Mouse (Mus musculus): ENCODE results near the gene Hnrnpul1.
A peak's percentile ranks its signal among the peaks of the same experiment; 100 is the strongest.
"Not testable (repeated sequence)": the region's sequence is repeated elsewhere in the genome, so short reads cannot be mapped to it uniquely, and the experiment has no call there.

Hnrnpul1 gene

DNA sequence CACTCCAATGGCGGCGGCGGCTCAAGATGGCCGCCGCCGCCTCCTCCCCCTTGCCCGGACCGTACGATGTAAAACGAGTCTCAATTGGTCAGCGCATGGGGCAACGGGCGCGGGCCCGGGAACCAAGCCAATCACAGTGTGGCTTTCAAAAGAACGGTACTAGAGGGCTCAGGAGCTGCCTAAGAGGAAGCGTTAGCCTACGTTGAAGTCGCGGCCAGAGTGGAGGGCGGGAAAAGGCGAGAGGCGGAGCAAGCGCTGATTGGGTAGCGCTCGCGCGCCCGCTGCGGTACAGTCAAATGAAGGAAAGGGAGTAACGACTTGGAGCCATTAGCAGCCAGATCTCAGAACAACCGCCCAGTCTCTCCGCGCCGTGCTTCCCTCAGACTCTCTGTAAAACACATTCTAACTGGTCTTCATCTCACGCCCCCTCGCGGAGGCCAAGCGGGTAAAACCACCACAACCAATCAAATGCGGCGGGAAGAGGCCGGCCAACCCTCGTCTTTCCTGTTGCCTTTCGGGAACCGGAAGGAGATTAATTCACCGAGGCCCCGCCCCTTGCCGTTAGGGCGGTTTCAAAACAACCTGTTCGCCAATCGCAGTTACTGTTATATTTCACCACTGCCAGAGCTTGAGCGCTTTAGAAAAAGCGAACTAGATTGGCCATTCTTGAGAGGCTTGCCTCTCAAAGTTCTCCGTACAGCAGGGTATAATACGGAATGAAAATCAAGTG lies at the start of gene Hnrnpul1:
Gene Hnrnpul1 (minus strand): TSS at position 20 of the 730 bp plus-strand sequence.
- peak; percentile 99 for DNase-seq

DNA sequence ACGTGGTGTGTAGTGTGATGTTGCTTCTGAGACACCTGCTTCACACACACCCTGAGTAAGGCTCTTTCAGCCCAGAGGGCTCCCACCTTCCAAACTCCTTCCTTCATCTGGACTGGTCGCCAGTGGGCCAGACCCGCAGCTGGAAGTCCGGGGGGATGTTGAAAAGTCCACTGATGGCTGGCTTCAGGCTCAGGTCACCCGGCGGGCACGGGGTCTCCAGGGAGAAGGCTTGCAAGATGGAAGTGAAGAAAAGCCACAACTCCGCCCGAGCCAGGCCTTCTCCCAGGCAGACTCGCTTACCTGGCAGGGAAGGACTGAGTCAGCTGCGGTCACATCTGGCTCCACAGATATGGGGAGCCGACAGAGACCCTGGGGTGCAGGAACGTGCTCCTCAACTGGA lies 48.9 kb upstream of the Hnrnpul1 start:
- no peak for DNase-seq

DNA sequence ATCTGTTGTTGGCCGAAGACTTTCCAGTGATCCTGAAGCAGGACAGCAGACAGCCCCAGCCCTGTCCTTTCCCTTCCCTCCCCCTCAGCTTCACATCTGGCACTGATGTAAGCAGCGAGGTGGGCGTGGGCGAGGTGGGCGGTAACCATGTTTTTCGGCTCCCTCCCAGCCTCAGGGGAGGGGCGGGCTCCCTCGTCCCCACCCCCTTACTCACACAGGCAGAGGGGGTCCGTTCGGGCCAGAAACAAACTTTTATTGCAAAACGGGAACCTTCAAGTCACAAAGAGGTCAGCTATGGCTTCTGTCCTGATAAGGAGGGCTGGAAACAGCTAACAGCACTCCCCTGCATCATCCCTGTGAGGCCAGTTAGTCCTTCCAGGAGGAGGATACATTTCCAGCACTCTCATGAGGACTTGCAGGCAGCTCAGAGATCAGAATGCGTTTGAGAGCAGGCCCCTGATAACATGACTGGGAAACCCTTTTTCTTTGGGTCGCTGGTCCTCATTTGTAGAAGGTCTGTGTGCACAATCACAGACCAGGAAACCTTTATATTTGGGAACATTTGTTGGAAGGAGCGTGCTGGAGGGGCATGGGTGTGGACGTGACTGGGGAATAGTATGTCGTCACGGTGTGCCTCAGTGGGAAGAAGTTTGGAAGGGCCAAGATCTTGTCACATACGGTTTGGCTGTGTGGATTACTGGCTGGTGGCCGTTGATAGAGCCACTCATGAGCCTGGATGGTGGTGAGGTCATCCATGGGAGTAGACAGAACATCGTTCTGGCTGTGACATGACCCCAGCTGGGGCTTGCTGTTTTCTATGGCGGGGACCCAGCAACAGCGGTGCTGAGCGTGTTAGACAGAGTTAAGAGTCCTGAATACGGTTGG lies 47.9 kb upstream of the Hnrnpul1 start:
- no peak for DNase-seq

DNA sequence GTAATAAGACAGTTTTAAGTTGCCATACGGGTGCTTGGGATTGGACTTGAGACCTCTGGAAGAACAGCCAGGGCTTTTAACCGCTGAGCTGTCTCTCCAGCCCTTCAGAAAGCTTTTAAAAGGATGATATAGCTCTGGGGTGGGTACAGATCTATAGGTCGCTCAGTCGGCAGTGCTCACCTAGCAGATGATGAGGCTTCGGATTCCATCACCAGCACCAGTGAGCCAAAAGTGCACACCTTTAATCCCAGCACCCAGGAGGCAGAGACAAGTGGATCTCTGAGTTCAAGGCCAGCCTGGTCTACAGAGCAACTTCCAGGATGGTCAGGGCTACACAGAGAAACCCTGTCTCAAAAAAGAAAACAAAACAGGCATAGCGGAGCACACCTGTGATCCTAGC lies 46.5 kb upstream of the Hnrnpul1 start:
- DNase-seq, result no peak

DNA sequence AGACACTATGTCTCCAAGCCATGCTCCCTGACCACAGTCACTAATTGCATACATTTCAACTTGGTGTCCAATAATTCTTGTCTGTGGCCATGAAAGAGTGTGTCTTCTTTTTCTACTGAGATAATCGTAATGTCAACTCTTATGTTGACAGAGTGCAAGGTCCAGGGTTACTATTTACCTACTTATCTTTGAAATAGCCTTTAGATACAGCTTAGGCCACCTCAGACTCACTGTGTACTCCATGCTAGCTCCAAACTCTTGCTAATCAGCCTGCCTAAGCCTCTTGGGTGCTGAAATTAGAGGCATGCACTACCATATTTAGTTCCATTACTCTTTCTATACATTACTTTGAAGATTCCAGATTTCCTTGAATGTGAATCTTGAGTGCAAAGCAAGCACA lies 44.8 kb upstream of the Hnrnpul1 start:
- no peak for DNase-seq

DNA sequence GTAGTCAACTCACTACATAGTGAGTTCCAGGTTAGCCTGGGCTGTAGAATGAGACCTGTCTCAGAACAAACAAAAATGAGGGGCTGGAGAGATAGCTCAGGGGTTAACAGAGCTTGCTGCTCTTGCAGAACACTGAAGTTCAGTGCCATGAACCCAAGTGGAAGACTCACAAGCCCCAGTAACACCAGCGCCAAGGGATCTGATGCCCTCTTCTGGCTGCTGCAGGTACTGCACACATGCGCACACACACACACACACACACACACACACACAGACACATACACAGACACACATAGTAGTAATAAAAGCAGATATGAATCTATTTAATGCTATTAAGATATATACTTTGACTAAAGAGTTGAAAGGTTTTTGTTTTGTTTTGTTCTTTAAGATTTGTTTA lies 44.0 kb upstream of the Hnrnpul1 start:
- DNase-seq, result no peak

DNA sequence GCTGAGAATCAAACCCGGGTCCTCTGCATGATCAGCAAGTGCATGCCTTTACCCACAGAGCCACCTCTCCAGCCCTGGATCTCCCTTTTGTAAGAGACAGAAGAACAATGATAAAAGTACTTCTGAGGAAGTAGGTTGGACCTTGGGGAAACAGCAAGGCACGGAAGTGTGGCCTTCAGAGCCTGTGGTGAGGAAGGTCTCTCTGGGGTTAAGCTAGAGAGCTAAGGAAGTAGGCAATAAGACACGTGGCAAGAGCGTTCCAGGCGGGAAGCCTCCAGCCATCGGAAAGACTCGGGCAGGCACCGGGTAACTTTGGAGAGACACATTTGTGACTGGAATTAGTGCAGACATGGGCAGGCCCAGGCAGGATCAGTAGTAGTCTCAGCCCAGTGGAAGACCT lies 40.2 kb upstream of the Hnrnpul1 start:
- DNase-seq, result no peak

DNA sequence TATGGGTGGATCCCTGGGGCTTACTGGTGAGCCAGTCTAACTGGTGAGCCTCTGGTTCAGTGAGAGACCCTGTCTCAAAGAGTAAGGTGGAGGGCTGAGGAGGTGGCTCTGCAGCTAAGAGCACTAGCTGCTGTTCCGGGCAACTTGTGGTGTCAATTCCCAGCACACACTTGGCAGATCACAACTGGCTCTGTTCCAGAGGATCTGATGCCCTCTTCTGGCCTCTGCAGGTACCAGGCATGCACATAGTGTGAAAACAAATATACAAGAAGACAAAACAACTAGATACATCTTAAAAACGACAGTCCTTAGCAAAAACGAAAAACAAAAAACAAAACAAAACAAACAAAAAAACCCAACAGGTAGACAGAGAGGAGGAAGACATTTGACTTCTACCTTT lies 39.1 kb upstream of the Hnrnpul1 start:
- DNase-seq, result no peak

DNA sequence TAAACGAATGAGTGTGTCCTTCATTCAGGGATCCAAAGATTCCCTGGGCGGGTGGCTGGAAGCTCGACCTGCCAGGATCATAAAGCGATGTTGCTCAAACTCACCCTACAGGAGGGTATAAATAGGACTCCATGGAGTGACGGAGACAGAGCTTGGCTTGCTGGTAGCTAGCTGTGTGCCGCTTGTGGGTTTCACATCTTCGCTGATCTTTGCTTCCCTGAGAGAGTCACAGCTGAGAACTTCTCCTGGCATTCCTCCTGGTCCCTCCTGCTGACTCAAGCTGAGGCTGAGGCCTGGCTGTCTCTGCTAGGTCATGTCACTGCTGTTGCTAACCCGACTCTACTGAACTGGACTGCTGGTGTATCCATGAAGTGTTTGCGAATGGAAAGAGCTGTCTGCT lies 38.4 kb upstream of the Hnrnpul1 start:
- not testable (repeated sequence) for DNase-seq

DNA sequence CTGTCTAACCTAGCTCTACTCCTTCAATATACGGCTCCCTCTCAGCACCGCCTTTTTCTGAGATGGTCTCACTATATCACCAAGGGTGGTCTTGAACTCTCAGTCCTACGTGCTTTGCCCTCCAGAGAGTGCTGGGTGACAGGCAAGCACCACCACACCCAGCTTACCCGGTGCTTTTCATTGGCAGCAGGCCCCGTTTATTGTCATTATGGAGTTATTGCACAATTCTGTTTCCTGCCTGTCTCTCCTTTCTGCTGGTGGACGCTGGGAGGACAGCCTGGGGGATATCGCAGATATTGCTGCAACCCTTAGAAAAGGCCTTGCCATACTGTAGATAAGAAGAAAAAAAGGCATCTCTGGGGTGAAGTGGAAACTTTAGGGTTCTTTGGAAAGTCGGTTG lies 36.1 kb upstream of the Hnrnpul1 start:
- DNase-seq, result no peak

DNA sequence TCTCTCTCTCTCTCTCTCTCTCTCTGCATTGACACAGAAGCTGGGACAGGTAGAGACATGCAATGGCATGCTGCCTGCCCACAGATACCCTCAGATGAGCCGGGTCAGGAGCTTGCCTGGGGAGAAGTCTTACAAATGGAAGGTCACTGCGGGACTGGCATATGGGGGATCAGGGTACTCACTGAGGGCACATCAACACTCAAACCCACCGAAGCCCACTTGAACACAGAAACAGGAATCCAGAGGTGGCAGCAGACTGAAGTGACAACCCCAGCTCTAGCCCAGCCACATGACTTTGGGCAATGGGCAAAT lies 34.5 kb upstream of the Hnrnpul1 start:
- DNase-seq, result no peak

DNA sequence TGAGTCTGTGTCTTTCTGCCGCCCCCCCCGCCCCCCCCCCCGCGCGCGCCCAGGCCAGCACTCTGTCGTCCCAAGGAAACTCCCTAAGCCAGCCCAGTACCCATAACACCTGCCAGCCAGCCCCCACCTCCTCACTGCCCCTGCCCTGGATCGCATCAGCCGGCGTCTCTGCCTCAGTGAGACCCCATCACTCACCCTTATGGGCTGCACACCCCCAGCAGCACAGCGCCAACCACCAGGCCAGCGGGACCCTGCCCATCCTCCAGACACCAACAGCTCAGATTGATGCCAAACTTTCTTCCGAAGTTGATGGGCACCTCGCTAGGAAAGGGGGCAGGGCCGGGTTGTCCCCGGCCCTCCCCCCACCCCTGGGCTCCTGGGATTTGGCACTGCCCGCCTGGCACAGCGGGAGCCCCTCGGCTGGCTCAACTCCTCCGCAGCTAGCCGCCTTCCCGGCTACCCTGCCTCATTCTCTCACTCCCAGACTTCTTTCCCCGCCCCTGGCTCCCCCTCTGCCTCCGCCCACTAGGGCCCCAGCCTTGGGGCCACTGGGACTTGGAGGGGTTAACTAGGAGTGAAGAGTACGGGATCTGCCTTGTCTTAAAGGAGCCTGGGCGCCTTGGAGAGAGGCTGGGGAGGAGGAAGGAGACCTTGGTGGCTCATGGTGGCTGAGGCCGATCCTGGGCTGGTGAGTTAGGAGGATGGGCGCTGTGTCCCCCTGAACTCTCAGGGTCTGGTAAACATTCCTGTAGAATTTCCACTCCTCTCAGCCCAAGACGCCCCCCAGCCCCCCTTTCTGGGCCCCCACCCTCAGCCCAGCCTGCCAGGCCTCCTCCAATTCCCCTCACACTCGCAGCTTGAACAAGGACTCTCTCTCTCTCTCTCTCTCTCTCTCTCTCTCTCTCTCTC lies 33.9 kb upstream of the Hnrnpul1 start, which contains the start of gene Axl:
Gene Axl (minus strand): TSS at position 486 of the 909 bp plus-strand sequence.
- peak; percentile 61 for DNase-seq

DNA sequence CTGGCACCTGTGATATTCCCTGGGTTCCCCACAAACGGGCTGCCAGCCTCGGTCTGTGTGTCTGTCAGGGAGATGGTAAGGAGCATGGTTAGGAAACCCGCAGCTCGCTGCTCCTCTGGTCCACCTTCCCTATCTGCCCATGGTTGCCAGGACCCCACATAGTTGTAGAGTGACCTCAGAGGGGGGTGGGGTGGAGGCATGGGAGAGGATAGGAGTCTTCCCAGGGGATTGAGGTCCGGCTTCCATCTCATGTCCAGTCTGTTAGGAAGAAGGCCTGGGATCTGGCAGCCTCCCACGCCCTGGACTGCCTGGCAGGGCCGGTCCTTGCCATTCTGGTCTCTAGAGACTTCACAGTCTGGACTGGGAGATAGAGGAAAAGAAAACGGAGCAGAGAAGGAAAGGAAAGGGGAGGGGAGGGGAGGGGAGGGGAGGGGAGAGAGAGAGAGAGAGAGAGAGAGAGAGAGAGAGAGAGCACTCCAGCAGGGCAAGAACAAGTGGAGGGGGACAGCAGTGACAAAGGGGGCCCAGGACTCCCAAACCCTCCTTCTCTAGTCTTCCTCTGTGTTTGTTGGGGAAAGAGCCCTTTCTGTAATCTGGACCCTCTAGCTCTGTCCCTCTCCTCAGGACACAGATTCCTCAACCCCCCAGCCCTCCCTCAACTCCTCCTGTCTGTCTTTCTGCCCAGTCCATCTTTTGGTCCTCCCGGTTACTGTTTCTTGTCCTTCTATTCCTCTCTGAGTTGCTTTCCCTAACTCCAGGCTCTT lies 33.1 kb upstream of the Hnrnpul1 start:
- DNase-seq, result no peak

DNA sequence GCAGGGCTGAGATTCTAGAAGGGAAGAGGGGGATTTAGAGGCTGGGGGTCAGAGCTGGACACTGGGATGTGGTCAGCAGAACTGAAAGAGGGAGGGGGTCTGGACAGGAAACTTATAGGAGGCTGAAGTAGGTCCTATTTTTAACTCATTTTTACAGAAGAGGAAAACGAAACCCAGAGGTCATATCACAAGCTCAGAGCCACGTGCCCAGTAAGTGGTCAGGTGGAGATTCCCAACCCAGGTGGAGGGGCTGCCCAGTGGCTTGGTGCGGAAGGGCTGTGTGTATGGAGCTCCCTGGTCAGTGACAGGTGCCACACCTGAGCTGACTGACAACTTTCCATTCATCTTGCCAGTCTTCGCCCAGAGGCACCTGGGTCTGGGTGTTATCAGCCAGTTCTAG lies 32.4 kb upstream of the Hnrnpul1 start:
- DNase-seq, result no peak

DNA sequence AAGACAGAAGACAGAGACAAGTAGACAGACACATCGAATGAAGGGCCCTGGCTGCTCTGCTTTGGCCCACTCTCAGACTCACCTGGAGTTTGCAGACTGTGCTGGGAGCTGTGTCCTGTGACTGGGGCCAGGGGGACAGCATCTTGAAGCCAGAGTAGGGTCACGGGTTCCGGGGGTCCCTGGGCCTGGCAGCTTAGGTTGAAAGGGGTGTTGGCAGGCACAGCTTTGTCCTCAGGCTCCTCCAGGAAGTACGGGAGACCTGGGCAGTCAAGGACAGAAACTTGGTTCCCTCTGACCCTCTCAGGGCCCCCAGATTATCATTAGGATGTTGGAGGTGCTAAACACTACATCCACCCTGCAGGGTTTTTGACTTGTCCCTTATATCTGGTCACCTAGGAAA lies 31.2 kb upstream of the Hnrnpul1 start:
- no peak for DNase-seq

DNA sequence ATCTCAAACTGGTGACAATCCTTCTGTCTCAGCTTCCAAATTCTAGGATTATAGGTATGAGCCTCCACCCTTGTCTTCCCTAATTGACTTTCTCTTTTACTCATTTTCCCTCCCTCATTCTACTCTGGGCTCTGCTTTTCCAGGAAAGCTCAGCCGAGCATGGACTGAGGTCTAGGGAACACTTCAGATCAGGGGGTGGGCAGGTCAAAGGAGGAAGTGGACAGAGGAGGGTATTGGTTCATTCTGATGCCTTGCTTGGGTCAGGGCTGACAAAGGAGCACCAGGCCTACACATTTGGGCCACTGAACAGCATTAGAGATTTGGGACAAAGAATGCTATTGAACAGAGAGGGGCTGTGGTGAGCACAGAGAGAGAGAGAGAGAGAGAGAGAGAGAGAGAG lies 30.3 kb upstream of the Hnrnpul1 start:
- no peak for DNase-seq

DNA sequence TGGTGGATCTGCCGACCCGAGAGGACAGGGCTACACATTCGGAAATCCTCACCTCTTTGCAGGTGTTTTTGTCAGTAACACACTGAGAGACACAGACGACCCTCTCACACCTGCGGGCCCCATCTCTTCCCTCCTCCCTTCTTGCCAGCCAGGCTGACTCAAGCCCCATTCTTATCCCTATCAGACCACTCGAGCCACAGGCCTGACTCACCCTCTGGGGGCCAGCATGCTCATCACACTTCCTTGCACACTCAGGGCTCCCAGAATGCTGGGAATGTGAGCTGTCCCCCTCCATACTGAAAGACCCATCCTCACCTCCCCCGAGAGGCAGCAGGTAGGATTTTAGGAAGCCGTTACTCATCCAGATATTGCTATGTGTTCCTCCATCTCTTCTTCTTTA lies 29.2 kb upstream of the Hnrnpul1 start:
- DNase-seq, result no peak

DNA sequence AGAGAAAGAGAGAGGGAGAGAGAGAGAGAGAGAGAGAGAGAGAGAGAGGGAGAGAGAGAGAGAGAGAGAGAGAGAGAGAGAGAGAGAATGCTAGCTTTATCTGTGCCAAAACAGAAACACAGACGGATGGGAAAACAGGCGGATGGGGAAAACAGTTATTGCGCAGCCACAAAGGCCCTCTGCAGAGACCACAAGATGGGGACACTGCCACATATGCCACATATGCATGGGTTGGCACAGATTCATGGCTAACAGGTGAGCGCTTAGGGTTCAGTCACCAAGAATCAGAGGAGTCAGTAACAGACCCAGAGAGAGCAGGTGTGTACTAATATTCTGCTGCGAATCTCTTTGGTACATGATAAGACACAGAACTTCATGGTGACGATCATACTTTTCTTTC lies 28.2 kb upstream of the Hnrnpul1 start:
- no peak for DNase-seq

DNA sequence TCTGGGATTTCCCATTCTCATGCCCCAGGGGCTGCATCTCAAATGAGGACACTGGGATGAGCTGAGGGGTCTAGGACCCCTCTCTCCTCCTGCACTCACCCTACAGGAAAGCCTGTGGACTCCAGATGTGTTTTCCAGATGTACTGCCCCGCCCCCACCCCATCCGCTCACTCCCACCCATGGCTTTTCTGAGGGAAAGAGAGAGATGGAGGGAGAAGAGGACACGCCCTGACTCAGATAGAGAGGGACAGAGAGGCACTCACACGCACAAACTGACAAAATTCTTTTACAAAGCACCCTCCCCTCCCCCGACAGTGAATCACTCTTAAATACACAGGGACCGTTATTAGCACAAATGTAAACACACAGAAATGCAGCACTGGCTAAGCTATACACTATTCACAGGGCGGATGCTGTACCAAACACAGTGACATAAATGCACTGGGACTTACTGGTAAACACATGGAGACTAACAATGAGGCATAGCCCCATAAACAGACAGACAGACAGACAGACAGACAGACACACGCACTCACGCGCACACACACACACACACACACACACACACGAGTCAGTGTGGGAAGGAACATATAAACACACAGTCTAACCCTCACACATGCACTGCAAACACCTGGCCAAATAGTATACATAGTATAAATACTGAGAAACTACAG lies 27.5 kb upstream of the Hnrnpul1 start:
- DNase-seq, result no peak

DNA sequence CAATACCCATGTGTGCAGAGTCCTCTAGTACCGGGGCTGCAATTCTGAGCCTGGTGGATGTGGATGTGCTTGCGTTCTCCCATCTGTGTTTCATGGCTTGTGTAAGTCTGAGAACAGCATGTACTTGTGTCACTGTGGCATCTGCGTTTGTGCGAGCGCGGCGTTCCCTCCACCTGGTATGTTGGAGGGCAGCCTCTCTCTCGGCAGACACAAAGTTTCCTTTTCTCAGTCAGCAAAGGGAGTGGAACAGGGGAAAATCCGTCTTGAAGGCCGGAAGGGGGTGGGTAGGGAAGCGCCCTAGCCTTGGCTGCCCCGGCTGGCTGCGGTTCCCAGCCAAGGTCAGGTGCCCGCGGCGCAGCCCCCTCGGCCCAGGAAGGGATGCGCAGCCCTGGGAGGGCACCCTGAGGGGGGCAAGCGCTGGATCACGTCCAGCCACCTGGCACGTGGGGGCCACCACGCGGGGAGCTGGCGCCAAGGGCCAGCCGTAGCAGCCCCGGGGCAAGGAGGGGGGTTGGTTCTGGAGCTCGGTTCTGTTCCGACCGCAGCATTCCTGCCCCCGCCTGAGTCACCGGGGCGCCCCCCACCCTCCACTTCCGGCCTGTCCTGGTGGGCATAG lies 26.9 kb upstream of the Hnrnpul1 start:
- peak; percentile 86 for DNase-seq

DNA sequence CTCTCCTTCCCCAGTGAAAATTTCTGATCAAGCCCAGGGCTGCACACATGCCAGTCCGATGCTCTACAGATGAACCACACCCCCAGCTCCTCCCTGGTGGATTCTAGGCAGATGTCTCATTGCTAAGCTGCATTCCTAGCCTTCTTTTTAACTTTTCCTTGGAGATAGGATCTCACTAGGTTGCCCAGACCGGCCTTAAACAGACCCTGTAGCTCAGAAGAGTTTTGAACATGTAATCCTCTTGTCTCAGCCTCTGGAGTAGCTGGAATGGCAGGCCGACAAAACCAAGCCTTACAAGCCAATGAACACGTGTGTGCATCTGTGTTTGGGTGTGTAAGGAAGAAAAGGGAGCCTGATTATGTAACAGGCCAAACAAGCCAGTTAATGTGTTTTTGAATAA lies 26.2 kb upstream of the Hnrnpul1 start:
- DNase-seq, result no peak

DNA sequence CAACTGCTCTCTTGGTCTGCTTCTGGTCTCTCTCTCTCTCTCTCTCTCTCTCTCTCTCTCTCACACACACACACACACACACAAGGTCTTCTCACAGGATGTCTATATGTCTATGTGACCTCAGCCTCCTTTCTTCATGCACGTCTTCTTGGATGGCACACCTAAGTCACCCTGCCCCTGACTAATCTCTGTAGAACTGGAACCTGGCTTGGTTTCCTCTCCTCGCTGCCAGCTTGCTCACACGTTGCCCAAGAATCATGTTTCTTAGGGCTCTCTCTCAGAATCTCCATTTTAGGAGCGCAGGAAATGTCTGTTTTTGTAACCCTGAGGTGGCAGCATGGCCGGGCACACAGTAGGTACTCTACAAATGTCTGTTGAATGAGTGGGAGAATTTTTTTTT lies 25.5 kb upstream of the Hnrnpul1 start:
- DNase-seq, result no peak

Measured in layer of hippocampus, adult 9-11 months (tissue).